Mouse (Mus musculus): ENCODE measurements around the gene Plac1. TPM values are rescaled to one million over a fixed set of nuclear protein-coding genes. Genes with fewer than 3 reads are reported as not detected.

Plac1 gene
- total RNA-seq, 2 experiments from 2014 or later, result not detected

- no peak for DNase-seq (ENCODE audit: low spot score in 2 of 2)
Measured at GRCm38 (mm10) chrX:53114994-53115393, 124.9 kb downstream of the Plac1 start.

DNA sequence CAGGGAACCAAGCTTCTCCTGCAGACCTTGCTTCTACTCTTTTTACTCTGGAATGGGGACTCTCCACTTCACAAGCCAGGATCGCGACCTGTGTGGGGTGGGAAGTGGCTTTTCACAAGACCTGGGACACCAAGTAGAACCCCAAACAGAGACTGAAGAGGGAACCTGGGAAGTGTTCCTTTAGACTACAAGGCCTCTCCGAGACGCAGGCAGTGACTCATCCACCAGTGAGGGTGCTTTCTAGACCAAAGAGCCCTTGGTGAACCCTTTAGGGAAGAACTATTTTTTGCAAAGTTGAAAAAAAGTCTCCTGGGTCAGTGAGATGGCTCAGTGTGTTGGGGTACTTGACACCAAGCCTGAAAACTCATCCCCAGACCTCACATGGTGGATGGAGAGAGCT, 129.8 kb downstream of the Plac1 start:
- no peak for DNase-seq (ENCODE audit: low spot score in 2 of 2)

DNA sequence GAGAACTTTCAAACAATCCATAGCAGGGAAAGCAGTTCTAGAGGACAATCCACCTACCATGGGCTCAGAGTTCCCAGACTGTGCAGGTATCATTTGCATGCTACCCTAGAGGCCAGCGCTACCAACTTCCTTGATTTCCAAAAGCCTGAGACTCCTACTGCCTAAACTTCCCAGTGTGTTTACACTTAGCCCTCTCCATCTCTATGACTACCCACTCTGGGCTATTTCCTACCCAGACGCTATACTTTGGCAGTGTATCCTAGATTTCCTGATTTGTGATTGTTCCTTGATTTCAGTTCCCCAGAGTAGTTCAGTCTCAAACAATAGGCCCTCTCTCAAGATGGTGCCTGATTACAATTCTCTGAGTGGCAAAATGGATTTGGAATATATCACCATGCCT, 132.8 kb downstream of the Plac1 start:
- no peak for DNase-seq (ENCODE audit: low spot score in 2 of 2)

DNA sequence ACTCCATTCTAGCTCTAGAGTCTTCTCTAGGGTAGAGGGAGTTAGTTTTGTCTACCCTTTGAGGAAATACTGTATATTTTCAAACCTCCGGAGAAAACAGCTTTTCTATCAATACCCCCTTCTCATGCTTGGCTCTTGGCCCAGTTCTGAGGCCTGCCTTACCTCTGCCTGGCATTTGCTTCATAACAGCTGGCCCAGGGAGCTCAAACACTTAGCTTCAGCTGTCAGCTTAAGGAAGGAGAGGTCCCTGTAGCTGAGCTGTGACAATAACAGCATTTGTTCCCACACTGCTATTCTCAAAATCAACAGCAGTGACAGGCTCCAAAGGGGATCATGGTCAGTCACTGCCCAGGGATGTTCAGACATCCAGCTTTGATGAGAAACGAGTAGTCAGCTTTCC, 138.7 kb downstream of the Plac1 start:
- no peak for DNase-seq (ENCODE audit: low spot score in 2 of 2)

DNA sequence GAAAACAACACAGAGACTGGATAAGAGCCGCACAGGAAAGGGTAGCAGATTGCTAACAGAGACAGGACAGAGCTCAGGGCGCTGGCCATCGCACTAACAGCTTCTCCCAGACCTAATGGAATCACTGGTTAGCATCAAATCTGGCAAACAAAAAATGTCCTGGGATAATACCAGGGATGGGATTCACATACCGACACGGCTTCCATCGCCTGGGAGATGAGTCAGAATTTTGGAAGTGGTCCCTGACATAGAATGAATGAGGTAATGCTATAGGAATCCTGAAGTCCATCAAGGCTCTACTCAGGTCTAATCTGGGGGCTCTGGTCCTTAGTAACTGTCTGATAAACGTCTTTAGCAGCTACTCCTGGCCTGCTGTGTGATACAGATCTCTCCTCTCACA, 140.0 kb downstream of the Plac1 start:
- DNase-seq (ENCODE audit: low spot score in 2 of 2), result no peak

DNA sequence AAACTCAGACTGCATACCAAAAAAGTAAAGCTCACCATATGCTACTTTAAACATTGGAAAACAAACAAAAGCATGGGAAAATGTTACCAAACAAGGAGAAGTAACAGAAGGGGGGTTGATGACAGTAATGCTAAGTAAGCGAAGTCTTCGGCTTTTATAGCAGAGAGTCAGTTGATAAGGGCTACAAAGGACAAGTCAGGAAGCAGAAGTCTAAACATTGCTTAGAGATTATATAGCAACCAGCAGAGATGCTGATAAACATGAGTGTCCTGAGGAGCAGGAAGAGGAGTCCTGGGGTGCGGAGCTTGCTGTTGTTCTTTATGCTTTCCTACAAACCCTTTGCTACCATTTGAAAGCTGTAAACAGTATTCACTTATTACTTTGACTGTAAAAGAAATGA, 140.6 kb downstream of the Plac1 start:
- no peak for DNase-seq (ENCODE audit: low spot score in 2 of 2)

GRCm38 (mm10) chrX:53098293-53098692, 141.6 kb downstream of the Plac1 start:
- DNase-seq (ENCODE audit: low spot score in 2 of 2), result no peak

DNA sequence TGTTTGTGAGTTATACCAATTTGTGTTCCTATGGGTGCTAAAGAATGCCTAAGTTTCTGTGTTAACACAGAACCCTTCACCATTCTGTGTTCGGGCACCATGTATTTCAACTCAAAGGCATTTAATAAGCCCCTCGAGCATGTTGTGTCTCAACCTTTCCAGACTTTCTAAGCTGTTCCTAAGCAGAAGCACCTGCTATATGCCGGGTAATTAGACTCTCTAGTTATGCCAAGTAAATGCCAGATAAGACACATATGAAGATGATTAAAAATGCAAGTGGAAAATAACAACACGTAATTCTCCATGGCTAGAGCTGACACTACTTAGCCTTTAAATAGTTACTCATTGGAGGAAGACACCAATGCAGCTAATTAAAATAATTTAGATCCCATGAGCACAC, 142.1 kb downstream of the Plac1 start:
- DNase-seq (ENCODE audit: low spot score in 2 of 2), result no peak

DNA sequence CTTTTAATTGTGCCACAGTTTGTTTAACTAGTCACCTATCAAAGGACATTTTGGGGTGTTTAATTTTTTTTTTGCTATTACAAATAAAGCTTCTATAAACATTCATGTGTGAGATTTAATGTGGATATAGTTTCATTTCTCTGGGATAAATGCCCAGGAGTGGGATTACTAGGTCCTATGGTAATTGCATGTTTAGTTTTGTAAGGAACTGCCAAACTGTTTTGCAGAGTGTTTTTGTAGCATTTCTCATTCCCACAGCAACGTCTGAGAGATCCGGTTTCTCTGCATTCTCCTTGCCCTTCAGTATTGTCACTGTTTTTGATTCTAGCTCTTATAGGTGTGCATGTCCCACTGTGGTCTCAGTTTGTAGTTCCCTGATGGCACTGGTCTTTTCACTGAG, 146.5 kb downstream of the Plac1 start:
- DNase-seq (ENCODE audit: low spot score in 2 of 2), result no peak

- DNase-seq (ENCODE audit: low spot score in 2 of 2), result no peak
Measured at GRCm38 (mm10) chrX:53088663-53089292, 151.1 kb downstream of the Plac1 start.

DNA sequence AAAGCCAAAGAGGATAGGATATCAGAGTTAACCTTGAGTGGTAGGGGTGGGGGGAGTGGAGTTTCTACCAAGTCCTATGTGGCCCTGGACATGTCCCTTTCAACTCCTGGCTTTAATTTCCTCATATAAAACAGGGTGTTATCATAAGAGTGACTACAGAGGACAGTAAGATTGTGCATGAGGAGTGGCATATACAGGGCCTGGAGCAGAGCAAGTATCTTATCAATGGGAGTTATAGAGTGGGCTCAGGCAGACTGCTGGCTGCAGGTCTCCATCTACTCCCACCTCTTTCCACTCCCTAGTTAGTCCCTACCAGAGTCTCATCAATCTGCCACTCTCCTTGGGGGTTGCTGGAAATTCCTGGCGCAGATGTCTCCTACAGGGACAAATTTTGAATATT, 152.7 kb downstream of the Plac1 start:
- DNase-seq (ENCODE audit: low spot score in 2 of 2), result no peak

- DNase-seq (ENCODE audit: low spot score in 2 of 2), result no peak
Measured at GRCm38 (mm10) chrX:53085559-53085958, 154.4 kb downstream of the Plac1 start.

GRCm38 (mm10) chrX:53064406-53064805, 175.5 kb downstream of the Plac1 start:
- DNase-seq (ENCODE audit: low spot score in 2 of 2), result no peak

GRCm38 (mm10) chrX:53059426-53060007, 180.4 kb downstream of the Plac1 start:
- DNase-seq (ENCODE audit: low spot score in 2 of 2), result no peak

GRCm38 (mm10) chrX:53058459-53059280, 181.2 kb downstream of the Plac1 start:
- no peak for DNase-seq (ENCODE audit: low spot score in 2 of 2)

GRCm38 (mm10) chrX:53057760-53058090, 182.2 kb downstream of the Plac1 start:
- no peak for DNase-seq (ENCODE audit: low spot score in 2 of 2)

- peak; percentile 38 to 68 for DNase-seq (ENCODE audit: low spot score in 2 of 2)
Measured at GRCm38 (mm10) chrX:53057054-53057759, 182.7 kb downstream of the Plac1 start.

GRCm38 (mm10) chrX:53056627-53057026, 183.3 kb downstream of the Plac1 start:
- DNase-seq (ENCODE audit: low spot score in 2 of 2), result no peak

DNA sequence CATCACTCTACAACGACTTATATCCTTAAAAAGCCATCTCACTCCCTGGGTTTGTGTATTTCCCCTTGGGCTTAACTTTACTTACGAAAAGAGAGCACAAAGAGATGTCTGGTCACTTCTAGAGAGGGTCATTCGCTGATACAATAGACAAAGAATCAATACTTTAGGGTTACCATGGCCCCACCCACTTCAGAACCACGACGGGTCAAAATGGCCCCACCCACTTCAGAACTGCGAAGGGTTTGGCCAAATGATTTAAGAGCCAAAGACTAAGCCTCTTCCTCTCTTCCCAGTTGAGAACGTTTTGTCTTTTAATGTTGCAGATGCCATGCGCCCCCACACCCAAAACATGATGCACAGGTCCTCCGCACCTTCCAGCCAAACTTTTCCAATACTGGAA, 184.1 kb downstream of the Plac1 start:
- DNase-seq (ENCODE audit: low spot score in 2 of 2), result no peak

DNA sequence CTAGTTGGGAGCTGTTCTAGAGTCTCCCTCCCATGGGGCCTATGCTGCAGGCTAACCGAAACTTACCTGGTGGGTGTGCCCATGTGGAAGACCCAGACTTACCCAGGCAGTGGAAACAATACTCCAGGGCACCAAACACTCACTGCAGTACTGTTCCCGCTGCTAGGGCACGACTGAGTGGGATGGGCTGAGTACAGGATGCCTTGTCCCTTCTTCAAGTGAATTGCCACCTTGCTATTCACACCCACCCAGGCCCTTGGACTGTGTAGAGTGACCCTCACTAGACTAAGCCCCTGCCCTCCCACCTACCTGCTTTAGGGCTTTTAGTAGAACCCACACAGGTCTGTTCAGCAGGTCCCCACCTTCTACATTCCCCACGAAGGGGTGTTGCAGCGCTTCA, 186.0 kb downstream of the Plac1 start:
- DNase-seq (ENCODE audit: low spot score in 2 of 2), result no peak

GRCm38 (mm10) chrX:53052652-53053500, 187.0 kb downstream of the Plac1 start:
- DNase-seq (ENCODE audit: low spot score in 2 of 2), result no peak

Measured in layer of hippocampus, postnatal 14 days (tissue).